Mouse (Mus musculus) neural tube, embryonic 11.5 days (tissue): ENCODE measurements at regions not wholly inside any gene's neighbourhood (a gene's known extent, or its start where the extent isn't known, plus 50 kb on each side); places are given as distances from the start of the nearest gene placed in this dataset.

ENCODE experiments used
- ATAC-seq: fragments of 200-750 bp; cut with Nextera tagmentation; 2 replicates; pipeline ENCODE4 v1.8.0; 2017; ENCODE audit warnings: moderate number of reproducible peaks, mild to moderate bottlenecking, moderate TSS enrichment, moderate library complexity; ENCODE audit not compliant: insufficient read depth, low FRiP score, low TSS enrichment
- DNase-seq: peaks from one replicate; pipeline ENCODE4 v3.0.0-alpha.2; 2015; ENCODE audit warnings: low spot score
- H3K27ac ChIP-seq: fragments of 300-500 bp; sonication (generic); 2 replicates; pipeline ENCODE4 v1.5.1; 2014; ENCODE audit warnings: low read depth, mild to moderate bottlenecking, low read length
- H3K27me3 ChIP-seq: fragments of 300-500 bp; sonication (generic); 2 replicates; pipeline ENCODE4 v1.6.1; 2014; ENCODE audit warnings: mild to moderate bottlenecking, low read length, mixed read lengths; ENCODE audit not compliant: control insufficient read depth, insufficient read depth
- H3K36me3 ChIP-seq: fragments of 300-500 bp; sonication (generic); 2 replicates; pipeline ENCODE4 v1.6.1; 2014; ENCODE audit warnings: mild to moderate bottlenecking, low read length, moderate library complexity, mixed read lengths; ENCODE audit not compliant: control insufficient read depth, insufficient read depth
- H3K4me1 ChIP-seq: fragments of 300-500 bp; sonication (generic); 2 replicates; pipeline ENCODE4 v1.6.1; 2014; ENCODE audit warnings: low read length, mixed read lengths; ENCODE audit not compliant: control insufficient read depth, insufficient read depth
- H3K4me2 ChIP-seq: fragments of 300-500 bp; sonication (generic); 2 replicates; pipeline ENCODE4 v1.6.1; 2014; ENCODE audit warnings: low read depth, mild to moderate bottlenecking, moderate library complexity
- H3K4me3 ChIP-seq: fragments of 300-500 bp; sonication (generic); 2 replicates; pipeline ENCODE4 v1.5.1; 2014; ENCODE audit warnings: low read depth, low read length
- H3K9ac ChIP-seq: fragments of 300-500 bp; sonication (generic); 2 replicates; pipeline ENCODE4 v1.6.1; 2014; ENCODE audit warnings: mild to moderate bottlenecking, low read length
- H3K9me3 ChIP-seq: fragments of 300-500 bp; sonication (generic); 2 replicates; pipeline ENCODE4 v1.6.1; 2016; ENCODE audit warnings: low read length; ENCODE audit not compliant: control insufficient read depth
- WGBS: fragments of 180-500 bp; shearing (Covaris S2); extraction: QIAGEN DNeasy Blood & Tissue Kit; methylation state at CpG from one replicate; pipeline ENCODE4 v1.1.7; 2014; 5-methylcytosine and 5-hydroxymethylcytosine counted together

GRCm38 (mm10) chr9:72166084-72166483 is 54.4 kb upstream of the Tcf12 start:
- H3K27ac ChIP-seq: no peak overlapping the region
- no peaks in the 10 kb centered on the region for H3K36me3 ChIP-seq
- H3K27me3 ChIP-seq: no peaks in the 10 kb centered on the region
- DNase-seq: no peak
- peaks cover 3% of the 10 kb centered on the region; the same call in 1 of the 2 replicates for H3K4me1 ChIP-seq
- 88% methylated on average over 5 of the region's 5 CpGs for WGBS
- no peak overlapping the region for H3K4me3 ChIP-seq
- no peak for ATAC-seq
- no peak overlapping the region for H3K9ac ChIP-seq
- H3K4me2 ChIP-seq: no peak overlapping the region
- no peaks in the 10 kb centered on the region for H3K9me3 ChIP-seq

DNA sequence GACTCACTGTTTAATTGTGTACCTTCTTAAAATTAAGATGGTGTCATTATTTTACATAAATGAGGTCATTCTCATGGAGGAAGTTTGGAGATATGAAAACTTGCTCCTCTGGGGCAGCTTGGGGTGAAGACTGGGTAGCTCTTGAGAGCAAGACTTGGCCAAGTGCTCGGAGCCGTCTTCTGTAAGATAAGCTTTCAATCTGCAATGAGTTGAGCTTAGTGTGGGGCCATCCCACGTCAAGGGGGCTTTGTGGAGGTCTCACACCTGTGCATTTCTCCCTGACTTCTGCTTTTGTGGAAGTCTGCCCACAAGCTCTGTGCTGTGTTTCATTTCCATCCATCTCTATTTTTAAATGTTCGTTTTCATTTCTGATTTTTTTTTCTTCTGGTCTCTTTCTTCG is 54.9 kb upstream of the Tcf12 start:
- ATAC-seq: no peak
- peaks cover 3% of the 10 kb centered on the region; the same call in 1 of the 2 replicates for H3K4me1 ChIP-seq
- H3K4me3 ChIP-seq: no peak overlapping the region
- H3K27me3 ChIP-seq: no peaks in the 10 kb centered on the region
- no peak overlapping the region for H3K4me2 ChIP-seq
- DNase-seq: no peak
- 88% methylated on average over 5 of the region's 5 CpGs for WGBS
- H3K9me3 ChIP-seq: no peaks in the 10 kb centered on the region
- no peaks in the 10 kb centered on the region for H3K36me3 ChIP-seq
- no peak overlapping the region for H3K27ac ChIP-seq
- no peak overlapping the region for H3K9ac ChIP-seq

DNA sequence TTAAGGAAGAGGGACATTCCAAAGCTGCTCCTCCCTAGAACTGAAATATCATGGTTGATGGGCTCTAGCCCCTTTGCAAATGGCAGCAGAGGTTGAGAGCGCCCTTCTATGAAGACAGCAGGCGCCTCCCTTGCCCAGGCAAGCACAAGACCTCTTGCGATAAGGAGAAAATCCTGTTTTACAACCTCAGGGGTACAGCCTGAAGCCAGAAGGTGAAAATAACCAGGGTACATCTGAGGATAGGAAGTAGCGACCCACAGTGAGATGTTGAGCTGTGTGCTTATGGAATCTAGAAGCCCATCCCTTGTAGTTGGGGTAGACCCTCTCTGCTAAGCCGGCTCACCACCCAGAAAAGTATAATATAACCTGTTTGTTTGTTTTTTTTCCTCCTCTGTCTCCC is 57.6 kb upstream of the Tcf12 start:
- 71% methylated on average over 5 of the region's 5 CpGs for WGBS
- H3K36me3 ChIP-seq: no peaks in the 10 kb centered on the region
- no peak for ATAC-seq
- no peaks in the 10 kb centered on the region for H3K27me3 ChIP-seq
- H3K9me3 ChIP-seq: no peaks in the 10 kb centered on the region
- no peak for DNase-seq
- H3K27ac ChIP-seq: no peak overlapping the region
- H3K4me3 ChIP-seq: no peak overlapping the region
- H3K9ac ChIP-seq: no peak overlapping the region; the same call in 1 of the 2 replicates
- no peak overlapping the region for H3K4me2 ChIP-seq
- H3K4me1 ChIP-seq: peaks cover 3% of the 10 kb centered on the region; the same call in 1 of the 2 replicates

DNA sequence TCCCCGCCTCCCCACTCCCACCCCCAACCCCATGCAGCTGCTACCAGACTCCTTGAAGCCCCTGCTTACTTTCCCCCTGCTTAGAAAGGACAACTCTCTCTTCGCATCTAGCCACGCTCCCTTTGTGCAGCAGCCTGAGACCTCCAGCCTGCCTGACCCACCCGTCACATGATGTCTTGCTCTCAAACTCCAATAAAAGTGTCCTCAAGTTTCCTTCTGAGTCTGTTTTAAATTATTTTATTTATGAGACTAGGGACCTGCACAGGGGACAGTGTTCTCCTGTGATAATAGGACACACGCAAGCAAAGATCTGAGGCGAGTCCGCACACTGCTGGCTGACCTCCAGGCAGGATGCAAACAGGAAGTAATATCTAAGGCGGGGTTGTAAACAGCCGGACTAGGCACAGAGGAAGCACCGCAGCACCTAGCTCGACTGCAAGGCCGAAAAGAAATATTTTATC is 58.1 kb upstream of the Tcf12 start:
- ATAC-seq (0 out of 2 replicates have a peak, but pooled peaks have one; percentile 38), DNase-seq (peak; percentile 25)
- H3K9ac ChIP-seq: peak overlapping the region; percentile 0
- H3K4me1 ChIP-seq: peaks cover 3% of the 10 kb centered on the region; the same call in 1 of the 2 replicates
- no peaks in the 10 kb centered on the region for H3K27me3 ChIP-seq
- peak overlapping the region; percentile 41 for H3K4me2 ChIP-seq
- peak overlapping the region; percentile 17 for H3K4me3 ChIP-seq
- no peaks in the 10 kb centered on the region for H3K9me3 ChIP-seq
- H3K36me3 ChIP-seq: no peaks in the 10 kb centered on the region
- no peak overlapping the region for H3K27ac ChIP-seq
- 8% methylated on average over 12 of the region's 12 CpGs for WGBS

GRCm38 (mm10) chr9:72170235-72170634 is 58.6 kb upstream of the Tcf12 start:
- WGBS: 13% methylated on average over 9 of the region's 9 CpGs
- H3K36me3 ChIP-seq: no peaks in the 10 kb centered on the region
- H3K4me3 ChIP-seq: peak overlapping the region; percentile 17
- peak; percentile 65 for ATAC-seq
- peaks cover 3% of the 10 kb centered on the region; the same call in 1 of the 2 replicates for H3K4me1 ChIP-seq
- H3K4me2 ChIP-seq: peak overlapping the region; percentile 41
- peak overlapping the region; percentile 0 for H3K9ac ChIP-seq
- no peaks in the 10 kb centered on the region for H3K9me3 ChIP-seq
- H3K27ac ChIP-seq: no peak overlapping the region
- H3K27me3 ChIP-seq: no peaks in the 10 kb centered on the region
- DNase-seq: no peak

GRCm38 (mm10) chr9:72172331-72172730 is 60.7 kb upstream of the Tcf12 start:
- DNase-seq: no peak
- Histone ChIP-seq H3K4me2 (no peak overlapping the region), H3K4me1 (peaks cover 3% of the 10 kb centered on the region; the same call in 1 of the 2 replicates), H3K27ac (no peak overlapping the region), H3K27me3 (no peaks in the 10 kb centered on the region), H3K9me3 (no peaks in the 10 kb centered on the region), H3K4me3 (no peak overlapping the region), H3K36me3 (no peaks in the 10 kb centered on the region), H3K9ac (no peak overlapping the region)
- WGBS: 95% methylated on average over 1 of the region's 1 CpGs
- no peak for ATAC-seq

DNA sequence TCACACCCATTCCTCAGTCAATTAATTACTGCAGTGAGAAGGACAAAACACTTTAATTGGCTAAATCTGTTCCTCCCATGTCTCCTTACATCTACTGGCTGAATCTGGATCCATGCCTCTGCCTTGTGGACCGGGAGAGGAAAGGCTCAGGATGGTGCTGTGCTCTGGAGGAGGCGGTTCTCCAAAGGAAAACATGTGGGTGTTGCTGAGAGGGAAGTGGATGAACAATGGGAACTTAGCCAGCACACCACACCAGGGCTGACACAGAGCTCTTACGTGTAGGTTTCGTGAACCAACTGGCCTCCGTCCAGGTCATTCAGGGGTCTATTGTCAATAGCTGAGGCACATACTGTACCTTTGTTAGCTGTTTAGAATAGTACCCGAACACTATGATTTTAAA is 69.3 kb upstream of the Tcf12 start:
- no peak for DNase-seq
- no peak for ATAC-seq
- no peaks in the 10 kb centered on the region for H3K9me3 ChIP-seq
- H3K9ac ChIP-seq: no peak overlapping the region
- H3K4me1 ChIP-seq: no peaks in the 10 kb centered on the region
- H3K27ac ChIP-seq: no peak overlapping the region
- no peak overlapping the region for H3K4me3 ChIP-seq
- no peak overlapping the region for H3K4me2 ChIP-seq
- WGBS: 87% methylated on average over 6 of the region's 6 CpGs
- no peaks in the 10 kb centered on the region for H3K27me3 ChIP-seq
- H3K36me3 ChIP-seq: no peaks in the 10 kb centered on the region

- H3K4me3 ChIP-seq: no peak overlapping the region
- 89% methylated on average over 10 of the region's 10 CpGs for WGBS
- ATAC-seq: no peak
- no peaks in the 10 kb centered on the region for H3K4me1 ChIP-seq
- no peak overlapping the region for H3K9ac ChIP-seq
- no peaks in the 10 kb centered on the region for H3K9me3 ChIP-seq
- no peak overlapping the region for H3K4me2 ChIP-seq
- H3K27me3 ChIP-seq: no peaks in the 10 kb centered on the region
- no peak overlapping the region for H3K27ac ChIP-seq
- DNase-seq: no peak
- H3K36me3 ChIP-seq: no peaks in the 10 kb centered on the region
Measured at GRCm38 (mm10) chr9:72183336-72183735, 71.7 kb upstream of the Tcf12 start.

DNA sequence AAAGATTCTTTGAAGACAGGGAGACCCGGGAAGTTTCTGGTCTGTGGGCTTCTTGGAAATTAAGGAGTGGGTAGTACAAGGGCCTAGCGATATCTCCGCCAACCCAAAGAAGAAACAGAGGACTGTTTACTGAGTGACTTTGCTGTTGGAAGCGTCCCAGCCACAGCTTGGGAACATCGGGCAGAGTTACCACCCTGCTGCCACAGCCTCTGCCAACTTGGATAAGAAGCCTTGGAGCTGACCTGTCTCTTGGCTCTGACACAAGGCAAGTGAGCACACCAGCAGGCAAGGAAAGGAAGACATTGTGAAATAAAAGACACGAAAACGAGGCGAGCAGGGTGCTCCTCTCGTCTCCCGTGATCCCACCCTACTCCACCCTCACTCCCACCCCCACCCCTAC is 72.3 kb upstream of the Tcf12 start:
- Histone ChIP-seq H3K4me1 (no peaks in the 10 kb centered on the region), H3K4me2 (no peak overlapping the region), H3K9ac (no peak overlapping the region), H3K4me3 (no peak overlapping the region), H3K27ac (no peak overlapping the region), H3K9me3 (no peaks in the 10 kb centered on the region), H3K36me3 (no peaks in the 10 kb centered on the region), H3K27me3 (no peaks in the 10 kb centered on the region)
- WGBS: 88% methylated on average over 10 of the region's 10 CpGs
- ATAC-seq: no peak
- no peak for DNase-seq
